Mouse (Mus musculus) gastrocnemius, adult 2 months (tissue): ENCODE measurements around the gene Tmem123. TPM values are rescaled to one million over a fixed set of nuclear protein-coding genes. Genes with fewer than 3 reads are reported as not detected.

ENCODE experiments used
- DNase-seq: peaks from one replicate; pipeline ENCODE4 v3.0.0; 2022
- H3K27ac ChIP-seq: fragments of 200-600 bp; 2 replicates; pipeline ENCODE4 v1.8.1; 2022; ENCODE audit warnings: mild to moderate bottlenecking
- H3K4me3 ChIP-seq: fragments of 200-600 bp; 2 replicates; pipeline ENCODE4 v1.8.1; 2022; ENCODE audit warnings: mild to moderate bottlenecking, moderate library complexity
- CTCF ChIP-seq: fragments of 200-600 bp; IDR thresholded peaks from 2 replicates; pipeline ENCODE4 v1.8.1; 2022; ENCODE audit warnings: antibody characterized with exemption, mild to moderate bottlenecking, moderate library complexity
- intact Hi-C: fragments of 180-260 bp; cut with DNase I; formaldehyde crosslinking; loops from one replicate; pipeline ENCODE4 v1.15.1; 2025
- total RNA-seq, 2 experiments: library from RNA; stranded (reverse); gene quantifications; 2 replicates each; pipeline ENCODE4 v1.2.3; 2021

Gene Tmem123
- total RNA-seq, 2 experiments from 2014 or later = 21.7 to 25.5 TPM

DNA sequence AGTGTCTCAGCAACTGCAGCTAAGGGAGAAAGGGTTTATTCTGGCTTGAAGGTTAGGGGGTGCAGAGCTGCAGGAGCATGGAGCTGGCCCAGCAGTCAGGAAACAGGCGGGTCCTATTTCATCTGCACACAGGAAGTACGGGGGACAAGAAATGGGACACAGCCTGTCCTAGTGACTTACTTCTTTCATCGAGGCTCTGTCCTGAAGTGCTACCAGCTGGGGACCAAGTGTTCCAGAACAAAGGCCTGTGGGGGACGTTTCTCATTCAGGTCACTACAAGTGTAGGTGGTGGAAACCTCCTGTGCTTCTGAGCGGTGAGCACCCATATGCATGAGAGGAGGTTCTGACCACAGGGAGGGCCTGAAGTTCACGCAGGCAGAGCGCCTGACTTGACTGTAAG, 14.9 kb downstream of the Tmem123 start:
- H3K27ac ChIP-seq = no peak overlapping the region
- H3K4me3 ChIP-seq = no peak overlapping the region
- no peak for TF ChIP-seq CTCF
- DNase-seq = no peak
- intact Hi-C loops = no loop called here

DNA sequence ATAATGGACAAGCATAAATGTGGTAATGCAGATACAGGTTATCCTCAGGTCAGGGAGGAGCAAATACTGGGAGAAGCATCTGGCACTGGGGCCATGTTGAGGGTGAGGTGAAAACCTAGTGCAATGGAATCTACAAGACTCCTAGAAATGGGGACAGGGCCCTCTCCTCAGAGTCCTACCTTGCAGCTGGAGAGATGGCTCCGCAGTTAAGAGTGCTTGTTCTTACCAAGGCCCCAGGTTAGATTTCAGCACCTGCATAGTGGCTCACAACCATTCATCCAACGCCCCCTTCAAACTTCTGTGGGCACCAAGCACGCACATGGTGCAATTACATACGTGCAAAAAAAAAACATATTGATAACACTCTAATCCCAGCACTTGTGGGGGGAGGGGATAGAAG, 15.9 kb downstream of the Tmem123 start:
- intact Hi-C loops = loop anchor here (5.0 kb wide), 1 partner anchor 53 kb away; no protein-coding TSS in a partner anchor
- H3K27ac ChIP-seq = no peak overlapping the region
- no peak for DNase-seq
- no peak overlapping the region for H3K4me3 ChIP-seq
- no peak for TF ChIP-seq CTCF

GRCm38 (mm10) chr9:7780250-7781150, 16.7 kb downstream of the Tmem123 start:
- Histone ChIP-seq H3K4me3 (no peak overlapping the region), H3K27ac (no peak overlapping the region)
- TF ChIP-seq CTCF = no peak
- no peak for DNase-seq
- intact Hi-C loops = loop anchor here (5.0 kb wide), 1 partner anchor 52 kb away; no protein-coding TSS in a partner anchor

- DNase-seq = no peak
- Histone ChIP-seq H3K27ac (peak overlapping the region; percentile 66), H3K4me3 (no peak overlapping the region)
- no peak for TF ChIP-seq CTCF
- intact Hi-C loops = loop anchor here (5.0 kb wide), 1 partner anchor 48 kb away; no protein-coding TSS in a partner anchor
Observed at GRCm38 (mm10) chr9:7783823-7784614, 20.2 kb downstream of the Tmem123 start.

DNA sequence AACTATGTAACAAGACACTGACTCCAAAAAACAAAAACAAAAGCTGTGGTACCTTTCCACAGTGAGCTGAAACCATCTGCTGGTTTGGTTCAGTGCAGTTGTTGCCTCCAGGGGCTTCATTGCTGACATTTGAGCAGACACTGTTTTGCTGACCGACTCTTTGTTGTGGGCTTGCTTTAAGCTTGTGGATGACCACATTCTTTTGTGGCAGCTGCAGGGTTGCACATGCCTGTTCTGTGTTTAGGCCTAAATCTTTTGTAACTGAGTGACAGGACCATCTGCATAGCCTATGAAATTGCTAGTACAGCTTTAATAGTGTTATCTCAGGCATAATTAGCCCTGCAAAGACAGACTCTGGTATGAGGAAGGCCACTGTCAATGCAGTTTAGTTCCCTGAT, 20.8 kb downstream of the Tmem123 start:
- Histone ChIP-seq H3K4me3 (no peak overlapping the region), H3K27ac (peak overlapping the region; percentile 66)
- intact Hi-C loops = loop anchor here (5.0 kb wide), 1 partner anchor 48 kb away; no protein-coding TSS in a partner anchor
- no peak for TF ChIP-seq CTCF
- no peak for DNase-seq

- peak overlapping the region; percentile 66 for H3K27ac ChIP-seq
- intact Hi-C loops = no loop called here
- H3K4me3 ChIP-seq = no peak overlapping the region
- no peak for DNase-seq
- no peak for TF ChIP-seq CTCF
Observed at GRCm38 (mm10) chr9:7785396-7785795, 21.6 kb downstream of the Tmem123 start.

DNA sequence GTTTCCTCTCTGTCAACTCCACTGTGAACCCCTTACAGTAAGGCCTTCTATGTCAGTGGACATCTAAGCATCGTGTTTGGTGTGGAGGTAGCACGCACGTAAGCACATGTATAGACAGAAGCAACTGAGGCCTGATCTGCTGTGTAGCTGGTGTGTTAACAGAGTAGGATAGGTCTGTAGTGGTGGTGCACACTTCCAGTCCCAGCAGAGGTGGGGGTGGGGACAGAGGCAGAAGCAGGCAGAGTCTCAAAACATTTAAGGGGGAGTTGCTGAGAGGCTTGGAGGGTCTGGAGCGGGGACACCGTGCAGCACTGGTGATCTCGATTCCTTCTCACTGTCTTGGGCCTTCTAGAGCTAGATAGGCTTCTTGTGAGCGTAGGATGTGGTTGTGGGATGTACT, 22.2 kb downstream of the Tmem123 start:
- Histone ChIP-seq H3K4me3 (no peak overlapping the region), H3K27ac (no peak overlapping the region)
- DNase-seq = no peak
- no peak for TF ChIP-seq CTCF
- intact Hi-C loops = no loop called here

GRCm38 (mm10) chr9:7788411-7788810, 24.6 kb downstream of the Tmem123 start:
- Histone ChIP-seq H3K27ac (peak overlapping the region; percentile 38; the same call in 1 of the 2 replicates), H3K4me3 (no peak overlapping the region)
- intact Hi-C loops = no loop called here
- no peak for DNase-seq
- no peak for TF ChIP-seq CTCF

- no peak for DNase-seq
- Histone ChIP-seq H3K4me3 (no peak overlapping the region), H3K27ac (no peak overlapping the region)
- intact Hi-C loops = no loop called here
- TF ChIP-seq CTCF = no peak
Observed at GRCm38 (mm10) chr9:7789764-7790575, 26.1 kb downstream of the Tmem123 start.

GRCm38 (mm10) chr9:7790580-7791084, 26.8 kb downstream of the Tmem123 start:
- intact Hi-C loops = no loop called here

GRCm38 (mm10) chr9:7793561-7793960, 29.7 kb downstream of the Tmem123 start:
- DNase-seq = no peak
- no peak for TF ChIP-seq CTCF
- Histone ChIP-seq H3K4me3 (no peak overlapping the region), H3K27ac (no peak overlapping the region)
- intact Hi-C loops = no loop called here

More at GRCm38 (mm10) chr9:7790580-7791084, 26.8 kb downstream of the Tmem123 start:
- no peak overlapping the region for H3K27ac ChIP-seq
- H3K4me3 ChIP-seq = no peak overlapping the region
- TF ChIP-seq CTCF = no peak
- DNase-seq = no peak

- no peak for TF ChIP-seq CTCF
- DNase-seq = no peak
- intact Hi-C loops = no loop called here
- H3K4me3 ChIP-seq = no peak overlapping the region
- H3K27ac ChIP-seq = no peak overlapping the region
Observed at GRCm38 (mm10) chr9:7795581-7795980, 31.7 kb downstream of the Tmem123 start.
